Mouse (Mus musculus): ENCODE data around the gene 4933427I04Rik.

4933427I04Rik gene

DNA sequence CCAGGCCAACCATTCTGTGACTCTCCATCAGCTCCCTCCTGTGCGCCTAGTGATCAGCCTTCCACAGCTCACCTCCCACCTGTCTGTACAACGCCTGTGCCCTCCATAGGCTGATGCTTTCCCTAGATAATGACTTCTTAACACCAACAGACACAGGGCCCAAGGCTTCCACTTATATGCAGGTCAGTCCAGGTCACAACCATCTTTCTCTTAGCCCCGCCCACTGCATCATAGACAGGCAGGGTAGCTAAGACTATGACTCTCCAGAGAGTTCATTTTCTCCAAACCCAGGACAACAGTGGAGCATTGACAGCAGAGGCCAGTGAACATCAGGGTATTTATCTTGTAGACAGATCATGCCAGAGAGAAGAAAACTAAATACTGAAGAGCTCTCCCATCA, at the start of gene 4933427I04Rik:
4933427I04Rik (plus strand) TSS at position 301 of the 400 bp plus-strand sequence.
- DNase-seq (ENCODE audit: low read depth in 2 of 2, low spot score in 2 of 2): no peak

DNA sequence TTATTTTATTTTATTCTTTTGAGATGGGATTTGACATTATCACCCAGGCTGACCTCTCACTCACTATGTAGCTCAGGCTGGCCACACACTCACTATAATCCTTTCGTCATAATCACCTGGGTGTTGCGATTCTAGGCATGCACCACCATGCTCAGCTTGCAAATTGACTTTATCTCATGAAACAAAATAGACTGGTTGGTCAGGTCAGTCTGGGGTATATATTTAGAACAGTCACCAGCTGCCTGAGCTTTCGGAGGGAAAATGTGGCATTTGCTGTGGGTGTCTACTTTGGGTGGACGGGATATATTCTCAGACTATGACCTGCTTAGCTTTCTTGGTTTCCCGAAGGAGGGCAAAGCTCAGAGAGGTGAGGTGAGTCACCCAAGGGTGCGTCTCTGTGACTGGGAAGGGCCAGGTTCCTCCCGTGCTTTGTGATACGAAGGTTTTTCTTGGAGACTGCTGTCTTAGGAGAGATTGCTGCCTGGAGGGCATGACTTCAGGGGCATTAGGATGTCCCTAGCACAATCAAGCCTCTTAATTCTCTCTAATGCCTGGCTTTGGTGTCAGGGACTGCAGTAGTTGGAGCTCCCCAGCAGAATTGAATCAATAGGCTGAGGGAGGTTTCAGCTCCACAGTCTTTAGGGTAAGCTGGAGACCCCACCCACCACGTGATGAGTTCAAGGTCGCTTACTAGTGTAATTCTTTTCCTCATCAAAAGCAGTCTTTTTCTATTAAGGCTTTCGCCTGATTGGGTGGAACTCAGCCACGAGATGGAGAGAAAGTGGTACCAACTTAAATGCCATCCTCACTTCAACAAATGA, 48.8 kb upstream of the 4933427I04Rik start:
- DNase-seq (ENCODE audit: low read depth in 2 of 2, low spot score in 2 of 2): no peak

DNA sequence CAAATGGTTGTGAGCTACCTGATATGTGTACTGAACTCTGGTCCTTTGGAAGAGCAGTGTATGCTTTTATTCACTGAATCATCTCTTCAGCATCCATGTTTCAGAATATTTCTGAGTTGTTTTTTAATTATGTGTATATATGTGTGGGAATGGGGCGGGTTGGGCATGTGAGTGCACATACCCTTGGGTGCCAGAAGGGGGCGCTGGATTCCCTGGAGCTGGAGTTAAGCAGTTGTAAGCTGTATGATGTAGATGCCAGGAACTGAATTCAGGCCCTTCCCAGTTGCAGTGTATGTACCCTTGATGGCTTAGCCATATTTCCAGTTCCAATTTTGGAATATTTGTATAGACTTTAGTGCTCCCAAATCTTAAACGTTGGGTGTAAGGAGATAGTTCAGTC, 47.0 kb upstream of the 4933427I04Rik start:
- no peak for DNase-seq (ENCODE audit: low read depth in 2 of 2, low spot score in 2 of 2)

- no peak for DNase-seq (ENCODE audit: low read depth in 2 of 2, low spot score in 2 of 2)
These were observed 45.4 kb upstream of the 4933427I04Rik start for GRCm38 (mm10) chr4:123814030-123814501.

GRCm38 (mm10) chr4:123819093-123819610, 40.3 kb upstream of the 4933427I04Rik start:
- no peak for DNase-seq (ENCODE audit: low read depth in 2 of 2, low spot score in 2 of 2)

- no peak for DNase-seq (ENCODE audit: low read depth in 2 of 2, low spot score in 2 of 2)
These were observed 17.4 kb upstream of the 4933427I04Rik start for GRCm38 (mm10) chr4:123842126-123842525.

- DNase-seq (ENCODE audit: low read depth in 2 of 2, low spot score in 2 of 2): no peak
These were observed 2.6 kb upstream of the 4933427I04Rik start for GRCm38 (mm10) chr4:123856888-123857287.

DNA sequence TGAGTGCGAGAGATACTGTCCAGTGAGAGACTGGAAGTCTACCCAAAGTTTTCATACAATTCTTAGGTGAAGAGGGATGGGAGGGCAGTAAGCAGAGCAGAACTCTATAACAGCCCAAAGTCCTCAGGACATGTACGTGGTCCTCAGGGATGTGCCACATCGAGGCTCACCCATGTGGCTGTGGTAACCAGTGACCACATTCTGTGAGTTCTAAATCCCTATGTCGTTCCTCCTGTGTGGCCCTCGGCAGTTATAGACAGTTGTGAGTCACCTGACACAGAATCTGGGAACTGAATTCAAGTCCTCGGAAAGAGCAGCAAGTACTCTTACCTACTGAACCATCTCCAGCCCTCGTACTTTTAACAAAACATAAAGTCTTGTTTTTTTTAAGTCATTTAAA, 1.4 kb upstream of the 4933427I04Rik start:
- DNase-seq (ENCODE audit: low read depth in 2 of 2, low spot score in 2 of 2): no peak

DNA sequence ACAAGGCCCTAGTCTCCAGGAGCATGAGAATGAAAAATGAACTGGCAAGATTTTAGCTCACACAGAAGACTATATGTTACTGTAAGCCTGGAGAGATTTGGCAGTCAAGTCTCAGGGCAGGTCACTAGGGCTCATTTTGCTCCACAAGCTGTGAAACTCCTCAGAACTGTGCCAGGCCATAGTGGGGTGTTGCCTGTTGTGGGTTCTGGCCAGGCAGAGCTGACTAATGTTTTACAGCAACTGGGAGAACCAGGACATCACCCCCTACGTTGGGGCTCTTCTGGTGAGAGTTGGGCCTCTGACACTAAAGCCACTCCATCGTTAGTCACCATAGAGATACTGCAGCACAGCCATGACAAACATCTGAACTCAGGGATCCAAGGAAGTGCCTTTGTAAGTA, 324 bp downstream of the 4933427I04Rik start:
- no peak for DNase-seq (ENCODE audit: low read depth in 2 of 2, low spot score in 2 of 2)

DNA sequence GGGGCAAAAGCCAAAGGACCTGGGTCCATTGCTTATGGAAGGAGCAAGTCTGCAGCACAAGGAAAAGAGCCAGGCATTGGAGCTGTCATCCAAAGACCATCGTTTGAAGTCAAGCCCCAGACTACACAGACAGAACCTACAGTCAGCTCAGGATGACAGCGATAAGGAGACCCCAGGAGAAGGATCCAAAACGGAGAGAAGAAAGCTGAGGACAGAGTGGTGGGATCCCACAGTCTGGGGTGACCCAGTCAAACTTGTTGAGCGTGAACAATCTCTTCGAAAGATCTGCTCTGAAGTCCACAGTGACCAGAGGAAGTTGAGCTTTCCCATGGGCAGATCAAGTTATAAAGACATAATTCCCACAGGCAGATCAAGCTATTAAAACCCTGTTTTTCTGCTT, 1.1 kb downstream of the 4933427I04Rik start:
- no peak for DNase-seq (ENCODE audit: low read depth in 2 of 2, low spot score in 2 of 2)

- no peak for DNase-seq (ENCODE audit: low read depth in 2 of 2, low spot score in 2 of 2)
These were observed 34.2 kb downstream of the 4933427I04Rik start for GRCm38 (mm10) chr4:123893726-123894125.

- DNase-seq (ENCODE audit: low read depth in 2 of 2, low spot score in 2 of 2): no peak
These were observed 34.8 kb downstream of the 4933427I04Rik start for GRCm38 (mm10) chr4:123894295-123894694.

- DNase-seq (ENCODE audit: low read depth in 2 of 2, low spot score in 2 of 2): peak; percentile 27 to 44
These were observed 39.2 kb downstream of the 4933427I04Rik start for GRCm38 (mm10) chr4:123898696-123899095.

GRCm38 (mm10) chr4:123903432-123903831, 44.0 kb downstream of the 4933427I04Rik start:
- no peak for DNase-seq (ENCODE audit: low read depth in 2 of 2, low spot score in 2 of 2)

- DNase-seq (ENCODE audit: low read depth in 2 of 2, low spot score in 2 of 2): peak; percentile 99 to 100
These were observed 45.0 kb downstream of the 4933427I04Rik start, which contains the start of gene Mycbp for GRCm38 (mm10) chr4:123904333-123905125. Mycbp (plus strand) TSS chr4:123904832.

DNA sequence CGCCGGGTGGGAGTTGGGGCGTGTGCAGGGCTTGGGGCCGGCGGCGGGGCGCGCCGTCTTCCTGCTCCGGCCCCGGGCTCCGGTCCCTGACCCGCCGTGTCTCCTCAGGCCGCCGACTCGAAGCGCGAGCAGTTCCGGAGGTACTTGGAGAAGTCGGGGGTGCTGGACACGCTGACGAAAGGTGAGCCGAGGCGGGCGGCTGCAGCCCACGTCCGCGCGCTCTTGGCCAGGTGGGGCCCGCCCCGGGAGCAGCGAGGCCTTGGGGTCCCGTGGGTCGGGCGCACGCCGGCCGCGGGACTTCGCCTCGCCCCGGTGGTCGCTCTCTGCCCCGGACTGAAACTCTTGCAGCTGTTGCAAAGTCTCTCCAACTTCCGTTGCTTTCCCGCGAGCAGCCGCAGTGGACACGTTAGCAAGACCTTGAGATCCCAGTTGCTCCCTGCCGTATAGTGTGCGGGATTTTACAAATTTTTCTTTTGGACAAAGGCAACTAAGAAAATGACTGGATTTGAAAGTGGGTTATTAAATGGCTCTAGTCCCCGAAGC, 45.7 kb downstream of the 4933427I04Rik start:
- DNase-seq (ENCODE audit: low read depth in 2 of 2, low spot score in 2 of 2): no peak

DNA sequence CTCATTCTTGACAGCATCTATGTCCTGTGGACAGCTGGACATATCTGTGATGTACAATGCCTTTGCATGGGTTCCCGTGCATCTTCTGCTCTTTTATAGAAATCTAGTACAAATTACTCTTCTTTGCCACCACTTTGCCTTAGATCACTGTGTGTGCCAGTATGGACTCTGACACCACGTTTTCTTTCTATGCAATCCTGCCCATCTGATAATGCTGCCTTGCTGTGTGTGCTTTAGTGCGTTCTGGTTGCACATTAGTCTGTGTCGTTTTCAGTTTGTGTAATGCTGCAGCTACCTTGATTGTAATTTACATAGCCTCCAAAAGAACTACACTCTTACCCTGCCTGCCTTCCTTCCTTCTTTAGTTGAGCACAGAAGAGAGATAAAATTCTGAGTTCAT, 52.0 kb downstream of the 4933427I04Rik start:
- DNase-seq (ENCODE audit: low read depth in 2 of 2, low spot score in 2 of 2): no peak

GRCm38 (mm10) chr4:123912431-123912830, 53.0 kb downstream of the 4933427I04Rik start:
- no peak for DNase-seq (ENCODE audit: low read depth in 2 of 2, low spot score in 2 of 2)

Measured in CD8-positive naive resting alpha-beta T cell, adult 2 months (primary cell).